Mouse (Mus musculus) left cerebral cortex, postnatal 25 days (tissue): ENCODE measurements around the gene Rab15. TPM values are rescaled to one million over a fixed set of nuclear protein-coding genes. Genes with fewer than 3 reads are reported as not detected.
"Not testable (repeated sequence)": the region's sequence is repeated elsewhere in the genome, so short reads cannot be mapped to it uniquely, and the experiment has no call there.

ENCODE experiments used
- DNase-seq, 2 experiments: peaks; one replicate each; pipeline ENCODE4 v3.0.0; 2022; ENCODE audit warnings: low spot score in 2 of 2, mixed read lengths in 1 of 2
- intact Hi-C: fragments of 180-260 bp; cut with DNase I; formaldehyde crosslinking; loops from one replicate; pipeline ENCODE4 v1.15.1; 2025
- total RNA-seq, 2 experiments: library from RNA; stranded (reverse); gene quantifications; 2 replicates each; pipeline ENCODE4 v1.2.3; 2021

Rab15 gene
- total RNA-seq, result 100 to 1,000 TPM; 267 to 271 TPM

- intact Hi-C loops, result no loop called here
- DNase-seq, result peak in 1 of 2 experiments; percentile 35
These were observed at the start of gene Rab15 for GRCm38 (mm10) chr12:76822651-76823041. Rab15 (minus strand) TSS chr12:76822908.

GRCm38 (mm10) chr12:76869561-76869960 is 46.9 kb upstream of the Rab15 start:
- peak in 1 of 2 experiments; percentile 43 for DNase-seq
- intact Hi-C loops, result loop anchor here (10.0 kb wide), 1 partner anchor 1135 kb away; no protein-coding TSS in a partner anchor

- no peak for DNase-seq
- intact Hi-C loops, result loop anchor here (10.0 kb wide), 1 partner anchor 1136 kb away; no protein-coding TSS in a partner anchor
These were observed 45.9 kb upstream of the Rab15 start for GRCm38 (mm10) chr12:76868463-76869198.

- intact Hi-C loops, result loop anchor here (10.0 kb wide), 1 partner anchor 1137 kb away; no protein-coding TSS in a partner anchor
- DNase-seq, result peak; percentile 28 to 80
These were observed 45.0 kb upstream of the Rab15 start for GRCm38 (mm10) chr12:76867586-76868280.

GRCm38 (mm10) chr12:76865266-76865665 is 42.6 kb upstream of the Rab15 start:
- no peak for DNase-seq
- intact Hi-C loops, result loop anchor here (10.0 kb wide), 1 partner anchor 1140 kb away; no protein-coding TSS in a partner anchor

GRCm38 (mm10) chr12:76863651-76864050 is 40.9 kb upstream of the Rab15 start:
- peak; percentile 12 to 71 for DNase-seq

GRCm38 (mm10) chr12:76858788-76859187 is 36.1 kb upstream of the Rab15 start:
- DNase-seq, intact Hi-C loops: not testable (repeated sequence)

More at GRCm38 (mm10) chr12:76863651-76864050, 40.9 kb upstream of the Rab15 start:
- intact Hi-C loops, result loop anchor here (10.0 kb wide), 1 partner anchor 1141 kb away; no protein-coding TSS in a partner anchor

- DNase-seq, result no peak
- intact Hi-C loops, result no loop called here
These were observed 34.4 kb upstream of the Rab15 start for GRCm38 (mm10) chr12:76857087-76857486.

GRCm38 (mm10) chr12:76853378-76854142 is 30.9 kb upstream of the Rab15 start:
- DNase-seq, result no peak
- intact Hi-C loops, result no loop called here

GRCm38 (mm10) chr12:76852419-76852818 is 29.7 kb upstream of the Rab15 start:
- intact Hi-C loops, result no loop called here
- no peak for DNase-seq

GRCm38 (mm10) chr12:76844346-76845061 is 21.8 kb upstream of the Rab15 start:
- intact Hi-C loops, result no loop called here

GRCm38 (mm10) chr12:76840081-76840480 is 17.4 kb upstream of the Rab15 start:
- intact Hi-C loops, result no loop called here
- DNase-seq, result no peak

More at GRCm38 (mm10) chr12:76844346-76845061, 21.8 kb upstream of the Rab15 start:
- no peak for DNase-seq

GRCm38 (mm10) chr12:76839298-76839697 is 16.6 kb upstream of the Rab15 start:
- DNase-seq, result no peak
- intact Hi-C loops, result loop anchor here (5.0 kb wide), 1 partner anchor 398 kb away; the partner anchor contains the start of gene Fut8

GRCm38 (mm10) chr12:76837844-76838650 is 15.3 kb upstream of the Rab15 start:
- intact Hi-C loops, result loop anchor here (2.0 to 5.0 kb wide), 3 partner anchors 41 to 399 kb away; partner anchors contain the start of genes Fut8 and Max
- no peak for DNase-seq

GRCm38 (mm10) chr12:76837101-76837843 is 14.6 kb upstream of the Rab15 start:
- peak; percentile 99 for DNase-seq
- intact Hi-C loops, result loop anchor here (2.0 to 5.0 kb wide), 3 partner anchors 42 to 400 kb away; partner anchors contain the start of genes Fut8 and Max

- DNase-seq, result peak in 1 of 2 experiments; percentile 52
- intact Hi-C loops, result no loop called here
These were observed 10.0 kb upstream of the Rab15 start for GRCm38 (mm10) chr12:76832704-76833103.

- DNase-seq, result no peak
These were observed 2.6 kb upstream of the Rab15 start for GRCm38 (mm10) chr12:76825283-76825682.

More at GRCm38 (mm10) chr12:76825283-76825682, 2.6 kb upstream of the Rab15 start:
- intact Hi-C loops, result no loop called here
